Comparison of ENCODE assay signal across 20 mouse cellular contexts in the genomic region with DNA sequence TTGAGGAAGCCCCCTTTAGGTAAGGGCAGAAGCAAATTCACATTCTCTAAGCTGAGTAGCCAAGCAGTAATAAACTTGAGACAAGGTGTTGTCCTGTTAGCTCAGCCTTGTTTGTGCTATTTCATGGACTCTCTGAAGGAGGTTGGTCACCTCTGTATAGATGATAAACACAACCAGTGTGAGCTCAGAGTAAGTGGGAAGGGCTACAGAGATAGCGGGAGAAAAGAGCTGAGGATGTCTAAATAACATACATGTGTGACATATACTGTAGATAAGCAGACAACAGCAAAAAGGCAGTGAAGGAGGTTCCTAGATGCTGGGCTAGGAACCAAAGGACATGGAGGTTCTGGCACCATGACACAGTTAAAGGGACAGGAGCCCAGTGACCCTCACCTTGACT.
DNase-seq lines count a peak whose midpoint lies in the region; ATAC-seq and TF ChIP-seq lines count a peak whose summit lies in the region.
"Had no signal": no experiment of that assay in that cellular context is flagged by ENCODE, and none has a peak within 500 bp of the region (broad histone marks: within the 10 kb centered on the region; RNA-seq: fewer than 3 reads in every experiment).

No protein-coding gene starts in this region.

- 26% methylated on average over 1 of the region's 1 CpGs for WGBS in liver, embryonic 15.5 days (ENCODE audit: insufficient replicate concordance)
- 96% methylated on average over 1 of the region's 1 CpGs for WGBS in cerebellum, adult 2 months

- no peak for TF ChIP-seq CTCF in cerebellum, adult 2 months (IDR thresholded peaks at IDR 0.05; ENCODE audit: borderline replicate concordance, insufficient read depth, low read depth, low read length)

- 0 out of 2 replicates have a peak, but pooled peaks cover 4% of the 10 kb centered on the region for H3K36me3 ChIP-seq in liver, embryonic 15.5 days (replicated peaks)
- H3K36me3 ChIP-seq: hindbrain, embryonic 12.5 days had no signal

- no peaks in the 10 kb centered on the region for H3K27me3 ChIP-seq in liver, embryonic 15.5 days
- H3K27me3 ChIP-seq in cerebellum, adult 2 months (ENCODE audit: control insufficient read depth, insufficient read depth, low read length), result no peaks in the 10 kb centered on the region
- H3K27me3 ChIP-seq: embryonic facial prominence, embryonic 13.5 days; forebrain, embryonic 13.5 days; heart, embryonic 13.5 days; hindbrain, embryonic 12.5 days had no signal

- H3K4me1 ChIP-seq in liver, embryonic 15.5 days (replicated peaks), result 0 out of 2 replicates have a peak, but pooled peaks cover 3% of the 10 kb centered on the region
- H3K4me1 ChIP-seq in cerebellum, adult 2 months (ENCODE audit: control insufficient read depth, insufficient read depth, low read length), result no peaks in the 10 kb centered on the region
- H3K4me1 ChIP-seq: heart, embryonic 13.5 days; hindbrain, embryonic 12.5 days had no signal

- TF ChIP-seq POLR2A in cerebellum, adult 2 months (IDR thresholded peaks at IDR 0.05; ENCODE audit: borderline replicate concordance, insufficient read depth, low read length), result no peak

- no peaks in the 10 kb centered on the region for H3K9me3 ChIP-seq in liver, embryonic 15.5 days (replicated peaks)
- H3K9me3 ChIP-seq: embryonic facial prominence, embryonic 13.5 days; forebrain, embryonic 13.5 days; heart, embryonic 13.5 days; hindbrain, embryonic 12.5 days had no signal

- no peak overlapping the region for H3K4me2 ChIP-seq in liver, embryonic 15.5 days
- H3K4me2 ChIP-seq: embryonic facial prominence, embryonic 13.5 days; forebrain, embryonic 13.5 days; heart, embryonic 13.5 days; hindbrain, embryonic 12.5 days had no signal

- no peak overlapping the region for H3K27ac ChIP-seq in liver, embryonic 15.5 days (replicated peaks)
- no peak overlapping the region for H3K27ac ChIP-seq in cerebellum, adult 2 months (ENCODE audit: insufficient read depth, low read length)
- H3K27ac ChIP-seq: embryonic facial prominence, embryonic 13.5 days; forebrain, embryonic 13.5 days; heart, embryonic 13.5 days; hindbrain, embryonic 12.5 days had no signal

- H3K4me3 ChIP-seq in liver, embryonic 15.5 days (replicated peaks), result no peak overlapping the region
- H3K4me3 ChIP-seq in cerebellum, adult 2 months (replicated peaks; ENCODE audit: insufficient read depth, low read depth, low read length), result no peak overlapping the region
- H3K4me3 ChIP-seq: embryonic facial prominence, embryonic 13.5 days; forebrain, embryonic 13.5 days; heart, embryonic 13.5 days; hindbrain, embryonic 12.5 days had no signal

- H3K9ac ChIP-seq in liver, embryonic 15.5 days, result no peak overlapping the region
- H3K9ac ChIP-seq: embryonic facial prominence, embryonic 13.5 days; forebrain, embryonic 13.5 days; forebrain, postnatal 0 days; heart, embryonic 13.5 days; hindbrain, embryonic 12.5 days had no signal

- DNase-seq in c-Kit-positive CD71-positive TER-119-positive erythroid progenitor cells, embryonic 14.5 days (ENCODE audit: low spot score), result peak; percentile 9
- no peak for DNase-seq in cerebellum, adult 2 months
- no peak for DNase-seq in retina, embryonic 14.5 days (ENCODE audit: low spot score)
- no peak for DNase-seq in layer of hippocampus, adult 9-11 months
- DNase-seq: adrenal gland, adult 2 months; adrenal gland, postnatal 25 days; cerebellum, adult 11 months; cerebellum, adult 9-10 months; cerebellum, postnatal 25 days; forebrain, postnatal 0 days; gastrocnemius, postnatal 25 days; heart, postnatal 4 days had no signal

- ATAC-seq in erythroid progenitor cell, adult 5-6 weeks (replicated peaks; ENCODE audit: low FRiP score, poor library complexity, severe bottlenecking), result peak; percentile 42; the same call in 1 of the 2 replicates
- peak; percentile 28; the same call in 1 of the 2 replicates for ATAC-seq in liver, embryonic 15.5 days (ENCODE audit: insufficient read depth)
- ATAC-seq in megakaryocyte-erythroid progenitor cell, adult 5-6 weeks (replicated peaks; ENCODE audit: low FRiP score, low TSS enrichment, poor library complexity, severe bottlenecking), result peak; percentile 98
- ATAC-seq: forebrain, embryonic 13.5 days; forebrain, postnatal 0 days; hindbrain, embryonic 16.5 days had no signal

Comparison
In these comparisons a context has a peak if more than half of its experiments do, and no peak if none do; other contexts are left out.
1. ATAC-seq: peak in every context shown above with its lines; median percentile 98 in megakaryocyte-erythroid progenitor cell, adult 5-6 weeks; 42 in erythroid progenitor cell, adult 5-6 weeks; 28 in liver, embryonic 15.5 days.